Mouse (Mus musculus) spleen, adult 12 weeks (tissue): ENCODE measurements around the gene Cog3.

Source experiments
- DNase-seq: peaks from one replicate; pipeline ENCODE4 v3.0.0; 2022; ENCODE audit warnings: low spot score

Cog3 gene

GRCm38 (mm10) chr14:75761028-75761805 is 6.9 kb upstream of the Cog3 start:
- peak; percentile 30 for DNase-seq

- DNase-seq, result no peak
Observed at GRCm38 (mm10) chr14:75758401-75758800, 4.1 kb upstream of the Cog3 start.

- no peak for DNase-seq
Observed at GRCm38 (mm10) chr14:75757821-75758220, 3.5 kb upstream of the Cog3 start.

GRCm38 (mm10) chr14:75756971-75757370 is 2.7 kb upstream of the Cog3 start:
- DNase-seq, result no peak

GRCm38 (mm10) chr14:75753206-75753605 is 1.1 kb downstream of the Cog3 start:
- DNase-seq, result no peak

GRCm38 (mm10) chr14:75751040-75751439 is 3.3 kb downstream of the Cog3 start:
- peak; percentile 31 for DNase-seq

- DNase-seq, result peak; percentile 23
Observed at GRCm38 (mm10) chr14:75749123-75749522, 5.2 kb downstream of the Cog3 start.

GRCm38 (mm10) chr14:75747960-75748359 is 6.4 kb downstream of the Cog3 start:
- DNase-seq, result no peak

GRCm38 (mm10) chr14:75741904-75742303 is 12.4 kb downstream of the Cog3 start:
- no peak for DNase-seq

- no peak for DNase-seq
Observed at GRCm38 (mm10) chr14:75735597-75735996, 18.7 kb downstream of the Cog3 start.

- DNase-seq, result no peak
Observed at GRCm38 (mm10) chr14:75732631-75733030, 21.7 kb downstream of the Cog3 start.

- DNase-seq, result no peak
Observed at GRCm38 (mm10) chr14:75731361-75731760, 23.0 kb downstream of the Cog3 start.

- DNase-seq, result no peak
Observed at GRCm38 (mm10) chr14:75728111-75728510, 26.2 kb downstream of the Cog3 start.

- no peak for DNase-seq
Observed at GRCm38 (mm10) chr14:75727046-75727445, 27.3 kb downstream of the Cog3 start.

GRCm38 (mm10) chr14:75722816-75723215 is 31.5 kb downstream of the Cog3 start:
- DNase-seq, result no peak

- DNase-seq, result peak; percentile 14
Observed at GRCm38 (mm10) chr14:75721977-75722563, 32.2 kb downstream of the Cog3 start.

GRCm38 (mm10) chr14:75720121-75720520 is 34.2 kb downstream of the Cog3 start:
- no peak for DNase-seq

GRCm38 (mm10) chr14:75716410-75716809 is 37.9 kb downstream of the Cog3 start:
- no peak for DNase-seq

- DNase-seq, result no peak
Observed at GRCm38 (mm10) chr14:75713661-75714060, 40.7 kb downstream of the Cog3 start.

GRCm38 (mm10) chr14:75712687-75713086 is 41.6 kb downstream of the Cog3 start:
- DNase-seq, result no peak

- DNase-seq, result no peak
Observed at GRCm38 (mm10) chr14:75711731-75712130, 42.6 kb downstream of the Cog3 start.

GRCm38 (mm10) chr14:75708986-75709385 is 45.3 kb downstream of the Cog3 start:
- DNase-seq, result no peak

- DNase-seq, result no peak
Observed at GRCm38 (mm10) chr14:75707771-75708170, 46.5 kb downstream of the Cog3 start.

- no peak for DNase-seq
Observed at GRCm38 (mm10) chr14:75706647-75707046, 47.7 kb downstream of the Cog3 start.
